Mouse (Mus musculus) liver (tissue): ENCODE data around the gene Fam136a.
A peak's percentile ranks its signal among the peaks of the same experiment; 100 is the strongest.
"Not testable (repeated sequence)": the region's sequence is repeated elsewhere in the genome, so short reads cannot be mapped to it uniquely, and the experiment has no call there.

Experiments used
- DNase-seq: peaks from one replicate; pipeline ENCODE4 v3.0.0-alpha.2; 2020; ENCODE audit warnings: mixed read lengths

Gene Fam136a

GRCm38 (mm10) chr6:86365371-86366124 lies at the start of gene Fam136a:
Gene Fam136a (plus strand): TSS chr6:86365646.
- DNase-seq: peak; percentile 98

- DNase-seq: no peak
These were observed 48.4 kb upstream of the Fam136a start for GRCm38 (mm10) chr6:86317066-86317465.

- no peak for DNase-seq
These were observed 46.6 kb upstream of the Fam136a start for GRCm38 (mm10) chr6:86318855-86319254.

- DNase-seq: no peak
These were observed 43.3 kb upstream of the Fam136a start for GRCm38 (mm10) chr6:86322031-86322563.

GRCm38 (mm10) chr6:86322991-86323390 lies 42.5 kb upstream of the Fam136a start:
- no peak for DNase-seq

- DNase-seq: no peak
These were observed 41.0 kb upstream of the Fam136a start for GRCm38 (mm10) chr6:86324400-86324799.

GRCm38 (mm10) chr6:86325646-86326045 lies 39.8 kb upstream of the Fam136a start:
- DNase-seq: no peak

- no peak for DNase-seq
These were observed 38.6 kb upstream of the Fam136a start for GRCm38 (mm10) chr6:86326866-86327265.

GRCm38 (mm10) chr6:86328369-86328768 lies 37.1 kb upstream of the Fam136a start:
- no peak for DNase-seq

GRCm38 (mm10) chr6:86329943-86330342 lies 35.5 kb upstream of the Fam136a start:
- no peak for DNase-seq

GRCm38 (mm10) chr6:86335121-86335849 lies 30.2 kb upstream of the Fam136a start:
- no peak for DNase-seq

GRCm38 (mm10) chr6:86335860-86336259 lies 29.6 kb upstream of the Fam136a start:
- DNase-seq: no peak

- not testable (repeated sequence) for DNase-seq
These were observed 29.1 kb upstream of the Fam136a start for GRCm38 (mm10) chr6:86336340-86336739.

GRCm38 (mm10) chr6:86343656-86344055 lies 21.8 kb upstream of the Fam136a start:
- DNase-seq: no peak

GRCm38 (mm10) chr6:86346063-86346462 lies 19.4 kb upstream of the Fam136a start:
- no peak for DNase-seq

GRCm38 (mm10) chr6:86349257-86349656 lies 16.2 kb upstream of the Fam136a start:
- no peak for DNase-seq

GRCm38 (mm10) chr6:86354948-86355347 lies 10.5 kb upstream of the Fam136a start:
- no peak for DNase-seq

- DNase-seq: no peak
These were observed 8.5 kb upstream of the Fam136a start for GRCm38 (mm10) chr6:86356956-86357355.

- no peak for DNase-seq
These were observed 4.8 kb upstream of the Fam136a start for GRCm38 (mm10) chr6:86360691-86361090.

GRCm38 (mm10) chr6:86361373-86361772 lies 4.1 kb upstream of the Fam136a start:
- DNase-seq: no peak

GRCm38 (mm10) chr6:86364442-86365141 lies 854 bp upstream of the Fam136a start:
- DNase-seq: peak; percentile 76

GRCm38 (mm10) chr6:86366125-86366852 lies 843 bp downstream of the Fam136a start:
- DNase-seq: peak; percentile 39

- DNase-seq: no peak
These were observed 1.4 kb downstream of the Fam136a start for GRCm38 (mm10) chr6:86366853-86367249.
